Mouse (Mus musculus) limb, embryonic 14.5 days (tissue): Measurements from ENCODE around the gene Coro6. TPM values are rescaled to one million over a fixed set of nuclear protein-coding genes. Genes with fewer than 3 reads are reported as not detected.
A peak's percentile ranks its signal among the peaks of the same experiment; 100 is the strongest.

Experiments
- ATAC-seq: fragments of 200-750 bp; cut with Nextera tagmentation; 2 replicates; pipeline ENCODE4 v1.8.0; 2017; ENCODE audit warnings: low read depth, moderate number of reproducible peaks, moderate TSS enrichment; ENCODE audit not compliant: low FRiP score
- DNase-seq: peaks from one replicate; pipeline ENCODE4 v3.0.0-alpha.2; 2015; ENCODE audit warnings: low spot score
- H3K27ac ChIP-seq: fragments of 300-500 bp; sonication (generic); replicated peaks from 2 replicates; pipeline ENCODE4 v1.5.1; 2014; ENCODE audit warnings: low read depth, mild to moderate bottlenecking, low read length, moderate library complexity, mixed read lengths
- H3K27me3 ChIP-seq: fragments of 300-500 bp; sonication (generic); 2 replicates; pipeline ENCODE4 v1.6.1; 2014; ENCODE audit warnings: low read length, mixed read lengths; ENCODE audit not compliant: control insufficient read depth, insufficient read depth
- H3K36me3 ChIP-seq: fragments of 300-500 bp; sonication (generic); 2 replicates; pipeline ENCODE4 v1.6.1; 2014; ENCODE audit warnings: mild to moderate bottlenecking, low read length, moderate library complexity, mixed read lengths; ENCODE audit not compliant: control insufficient read depth, insufficient read depth
- H3K4me1 ChIP-seq: fragments of 300-500 bp; sonication (generic); 2 replicates; pipeline ENCODE4 v1.6.1; 2014; ENCODE audit warnings: antibody characterized with exemption, low read length, mixed read lengths; ENCODE audit not compliant: control insufficient read depth, insufficient read depth
- H3K4me2 ChIP-seq: fragments of 300-500 bp; sonication (generic); replicated peaks from 2 replicates; pipeline ENCODE4 v1.6.1; 2014; ENCODE audit warnings: low read depth, mild to moderate bottlenecking, low read length, moderate library complexity; ENCODE audit not compliant: severe bottlenecking
- H3K4me3 ChIP-seq: fragments of 300-500 bp; sonication (generic); replicated peaks from 2 replicates; pipeline ENCODE4 v1.5.1; 2014; ENCODE audit warnings: low read length
- H3K9ac ChIP-seq: fragments of 300-500 bp; sonication (generic); 2 replicates; pipeline ENCODE4 v1.6.1; 2014; ENCODE audit warnings: mild to moderate bottlenecking, low read depth, low read length, moderate library complexity; ENCODE audit not compliant: severe bottlenecking
- H3K9me3 ChIP-seq: fragments of 300-500 bp; sonication (generic); 2 replicates; pipeline ENCODE4 v1.6.1; 2016; ENCODE audit warnings: low read length; ENCODE audit not compliant: control insufficient read depth
- POLR2A ChIP-seq: fragments of 200-500 bp; IDR thresholded peaks from 2 replicates; pipeline ENCODE4 v1.8.0; 2012; ENCODE audit warnings: inconsistent platforms, mild to moderate bottlenecking, moderate library complexity, borderline replicate concordance; ENCODE audit not compliant: insufficient read depth, insufficient read length; ENCODE audit errors: extremely low read depth
- WGBS: fragments of 180-500 bp; shearing (Covaris S2); extraction: QIAGEN DNeasy Blood & Tissue Kit; methylation state at CpG from one replicate; pipeline ENCODE4 v1.1.7; 2014; 5-methylcytosine and 5-hydroxymethylcytosine counted together
- polyA plus RNA-seq, 2 experiments: library from polyadenylated mRNA; depleted of rRNA in 1 of 2; stranded (reverse) in 1 of 2; unstranded in 1 of 2; fragments of >200 nt; fragmentation: Nextera tagmentation in 1 of 2; extraction: Ambion mirVana in 1 of 2; gene quantifications; 2 replicates each; pipeline versions ENCODE4 v1.2.1 to v1.2.3; 2012 to 2014

The Coro6 gene
- polyA plus RNA-seq, 2 experiments, result 2.3 to 10.5 TPM

- Histone ChIP-seq H3K9ac (no peak overlapping the region), H3K36me3 (peaks cover 24% of the 10 kb centered on the region), H3K4me3 (no peak overlapping the region), H3K9me3 (no peaks in the 10 kb centered on the region), H3K4me2 (no peak overlapping the region), H3K27me3 (peaks cover 16% of the 10 kb centered on the region), H3K27ac (no peak overlapping the region), H3K4me1 (peaks cover under 1% of the 10 kb centered on the region; the same call in 1 of the 2 replicates)
- no peak for TF ChIP-seq POLR2A
- ATAC-seq (no peak), DNase-seq (no peak)
- 63% methylated on average over 6 of the region's 6 CpGs for WGBS
Measured at GRCm38 (mm10) chr11:77456866-77457265, 5.3 kb upstream of the Coro6 start.

GRCm38 (mm10) chr11:77461856-77462255 lies 355 bp upstream of the Coro6 start:
- ATAC-seq, result no peak
- peak overlapping the region; percentile 100 for H3K4me2 ChIP-seq
- H3K9ac ChIP-seq, result peak overlapping the region; percentile 53
- no peak overlapping the region for H3K27ac ChIP-seq
- no peak for TF ChIP-seq POLR2A
- peaks cover 9% of the 10 kb centered on the region; the same call in 1 of the 2 replicates for H3K4me1 ChIP-seq
- WGBS, result 4% methylated on average over 6 of the region's 6 CpGs
- peaks cover under 1% of the 10 kb centered on the region; the same call in 1 of the 2 replicates for H3K36me3 ChIP-seq
- peak overlapping the region; percentile 55 for H3K4me3 ChIP-seq
- H3K27me3 ChIP-seq, result peaks cover 51% of the 10 kb centered on the region
- H3K9me3 ChIP-seq, result no peaks in the 10 kb centered on the region
- no peak for DNase-seq

- no peak for ATAC-seq
- TF ChIP-seq POLR2A, result no peak
Measured at GRCm38 (mm10) chr11:77463101-77463445, 862 bp downstream of the Coro6 start.

GRCm38 (mm10) chr11:77463786-77464185 lies 1.6 kb downstream of the Coro6 start:
- H3K27me3 ChIP-seq, result peaks cover 64% of the 10 kb centered on the region
- ATAC-seq, result no peak
- no peaks in the 10 kb centered on the region for H3K36me3 ChIP-seq
- WGBS, result 70% methylated on average over 10 of the region's 10 CpGs
- H3K4me3 ChIP-seq, result no peak overlapping the region
- no peak overlapping the region for H3K4me2 ChIP-seq
- no peak for DNase-seq
- no peak overlapping the region for H3K27ac ChIP-seq
- TF ChIP-seq POLR2A, result no peak
- peaks cover 9% of the 10 kb centered on the region; the same call in 1 of the 2 replicates for H3K4me1 ChIP-seq
- no peak overlapping the region for H3K9ac ChIP-seq
- H3K9me3 ChIP-seq, result no peaks in the 10 kb centered on the region

More at GRCm38 (mm10) chr11:77463101-77463445, 862 bp downstream of the Coro6 start:
- H3K4me3 ChIP-seq, result peak overlapping the region; percentile 55
- H3K27me3 ChIP-seq, result peaks cover 62% of the 10 kb centered on the region
- WGBS, result 37% methylated on average over 8 of the region's 8 CpGs
- DNase-seq, result no peak
- H3K4me1 ChIP-seq, result peaks cover 9% of the 10 kb centered on the region; the same call in 1 of the 2 replicates
- H3K36me3 ChIP-seq, result no peaks in the 10 kb centered on the region
- peak overlapping the region; percentile 53; the same call in 1 of the 2 replicates for H3K9ac ChIP-seq
- no peaks in the 10 kb centered on the region for H3K9me3 ChIP-seq
- H3K27ac ChIP-seq, result no peak overlapping the region
- H3K4me2 ChIP-seq, result peak overlapping the region; percentile 100

- DNase-seq, result no peak
- Histone ChIP-seq H3K9me3 (no peaks in the 10 kb centered on the region), H3K36me3 (no peaks in the 10 kb centered on the region), H3K27me3 (peaks cover 67% of the 10 kb centered on the region), H3K4me2 (no peak overlapping the region), H3K27ac (no peak overlapping the region), H3K9ac (no peak overlapping the region), H3K4me3 (no peak overlapping the region), H3K4me1 (peaks cover 9% of the 10 kb centered on the region; the same call in 1 of the 2 replicates)
- ATAC-seq, result no peak
- TF ChIP-seq POLR2A, result no peak
- 72% methylated on average over 4 of the region's 4 CpGs for WGBS
Measured at GRCm38 (mm10) chr11:77464684-77465083, 2.5 kb downstream of the Coro6 start.
